Mouse (Mus musculus): ENCODE measurements at regions not wholly inside any gene's neighbourhood (a gene's known extent, or its start where the extent isn't known, plus 50 kb on each side); places are given as distances from the start of the nearest gene placed in this dataset.

DNA sequence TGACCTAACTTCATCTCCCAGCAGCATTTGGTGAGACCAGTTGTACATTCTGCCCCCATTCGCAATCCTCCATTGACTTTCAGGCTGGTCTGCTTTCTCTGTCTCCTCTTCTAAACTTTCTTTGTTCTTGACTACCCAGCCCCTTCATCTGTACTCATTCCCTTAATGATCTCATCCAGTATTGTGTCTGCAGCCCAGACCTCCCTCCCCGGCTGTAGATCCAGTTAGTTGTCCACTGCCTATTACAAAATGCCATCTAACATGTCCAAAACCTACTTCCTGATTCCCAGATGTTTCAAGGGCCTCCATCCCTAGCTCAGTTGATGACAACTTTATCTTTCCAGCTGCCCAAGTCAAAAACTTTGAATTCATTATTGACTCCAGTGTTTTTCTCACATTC, 357.8 kb upstream of the Gm6657 start:
- WGBS (ENCODE audit: insufficient replicate concordance) = 62% methylated on average over 2 of the region's 2 CpGs
- no peak for ATAC-seq (replicated peaks; ENCODE audit: insufficient number of reproducible peaks, low FRiP score, low TSS enrichment)
- no peak overlapping the region for H3K4me3 ChIP-seq (ENCODE audit: low read depth, low read length)
- H3K9me3 ChIP-seq (replicated peaks; ENCODE audit: control insufficient read depth, low read length) = no peaks in the 10 kb centered on the region
- H3K27me3 ChIP-seq (ENCODE audit: control insufficient read depth, insufficient read depth, low read length) = no peaks in the 10 kb centered on the region
- no peaks in the 10 kb centered on the region for H3K4me1 ChIP-seq (ENCODE audit: control insufficient read depth, insufficient read depth, low read length)
- H3K4me2 ChIP-seq = no peak overlapping the region
- no peaks in the 10 kb centered on the region for H3K36me3 ChIP-seq (ENCODE audit: control insufficient read depth, insufficient read depth, low read length)
- no peak overlapping the region for H3K27ac ChIP-seq (ENCODE audit: low read depth, low read length)
- H3K9ac ChIP-seq (ENCODE audit: low read depth, low read length) = no peak overlapping the region

DNA sequence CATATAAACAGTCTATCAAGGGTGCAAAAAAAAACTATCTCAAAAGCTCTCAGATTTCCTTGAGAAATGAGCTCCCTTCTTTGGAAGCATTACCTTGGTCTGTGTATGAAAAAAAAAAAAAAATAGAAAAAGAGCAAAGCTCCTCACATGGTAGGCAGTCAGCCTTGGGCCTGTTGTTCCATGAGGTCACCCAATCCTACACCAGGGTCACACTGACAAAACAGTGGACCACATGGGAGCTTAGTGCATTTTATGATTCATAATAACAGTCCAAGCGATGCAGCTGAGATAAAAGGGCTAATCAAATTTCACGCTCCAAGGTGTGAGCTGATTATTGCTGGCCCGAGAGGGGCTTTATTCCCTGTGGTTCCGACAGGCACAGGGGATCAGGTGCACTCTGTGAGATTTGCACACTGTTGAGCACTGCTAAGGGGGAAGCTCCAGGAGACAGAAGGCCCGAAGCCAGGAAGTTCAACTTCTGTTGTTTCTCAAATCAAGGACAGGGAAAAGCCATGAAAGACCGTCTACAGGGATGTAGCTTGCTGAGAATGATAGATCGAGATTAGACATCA, 352.1 kb upstream of the Gm6657 start:
- ATAC-seq (replicated peaks; ENCODE audit: insufficient number of reproducible peaks, low FRiP score, low TSS enrichment) = no peak
- WGBS (ENCODE audit: insufficient replicate concordance) = 70% methylated on average over 7 of the region's 7 CpGs
- no peak overlapping the region for H3K9ac ChIP-seq (ENCODE audit: low read depth, low read length)
- no peaks in the 10 kb centered on the region for H3K27me3 ChIP-seq (ENCODE audit: control insufficient read depth, insufficient read depth, low read length)
- H3K9me3 ChIP-seq (replicated peaks; ENCODE audit: control insufficient read depth, low read length) = no peaks in the 10 kb centered on the region
- H3K4me2 ChIP-seq = no peak overlapping the region
- no peak overlapping the region for H3K27ac ChIP-seq (ENCODE audit: low read depth, low read length)
- H3K4me1 ChIP-seq (ENCODE audit: control insufficient read depth, insufficient read depth, low read length) = peaks cover 1% of the 10 kb centered on the region; the same call in 1 of the 2 replicates
- H3K4me3 ChIP-seq (ENCODE audit: low read depth, low read length) = no peak overlapping the region
- no peaks in the 10 kb centered on the region for H3K36me3 ChIP-seq (ENCODE audit: control insufficient read depth, insufficient read depth, low read length)

DNA sequence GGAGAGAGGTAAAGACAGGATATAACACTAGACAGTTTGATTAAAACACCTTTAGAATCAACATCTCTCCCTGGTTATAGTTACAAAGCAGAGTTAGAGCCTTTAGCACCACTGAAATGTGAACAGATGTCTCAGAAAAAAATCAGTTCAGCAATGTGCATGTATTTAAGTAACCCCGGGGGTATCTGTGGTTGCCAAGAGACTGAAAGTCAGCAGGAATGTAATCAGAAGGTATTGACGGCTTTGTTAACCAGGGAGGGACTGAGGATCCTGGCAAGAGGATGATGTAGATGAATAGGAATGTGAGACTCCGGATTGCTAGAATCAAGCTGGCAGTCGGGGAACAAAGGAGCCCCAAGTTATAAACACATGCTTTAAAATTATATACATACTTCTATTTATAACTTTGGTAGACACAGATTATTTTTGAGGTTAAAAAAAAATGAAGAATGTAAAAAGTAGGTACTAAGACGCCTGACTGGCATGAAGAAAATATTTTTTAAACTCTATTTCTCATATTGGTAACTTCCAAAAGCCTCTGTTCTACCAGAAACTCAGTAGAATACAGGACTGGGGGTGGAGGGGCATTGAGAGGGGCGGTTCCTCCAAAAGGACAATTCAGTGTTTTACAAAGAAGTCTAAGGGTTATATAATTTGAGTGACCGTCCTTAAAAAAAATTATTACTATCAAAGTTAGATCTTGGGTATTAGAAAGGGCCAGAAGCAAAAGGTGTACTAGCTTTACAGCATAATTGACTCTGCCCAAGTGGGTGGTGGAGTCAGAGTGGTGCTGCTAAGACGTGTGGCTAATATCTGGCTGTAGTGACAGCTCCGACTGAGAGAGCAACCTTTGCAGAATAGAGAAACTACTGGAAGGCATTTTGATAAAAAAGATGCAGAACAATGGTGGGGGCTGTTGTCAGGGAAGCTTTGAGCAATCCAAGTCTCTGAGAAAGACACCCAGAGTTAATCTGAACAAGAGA, 341.2 kb upstream of the Gm6657 start:
- no peaks in the 10 kb centered on the region for H3K9me3 ChIP-seq (replicated peaks; ENCODE audit: control insufficient read depth, low read length)
- no peak overlapping the region for H3K4me3 ChIP-seq (ENCODE audit: low read depth, low read length)
- H3K27me3 ChIP-seq (ENCODE audit: control insufficient read depth, insufficient read depth, low read length) = no peaks in the 10 kb centered on the region
- no peak; the same call in 1 of the 2 replicates for ATAC-seq (replicated peaks; ENCODE audit: insufficient number of reproducible peaks, low FRiP score, low TSS enrichment)
- no peaks in the 10 kb centered on the region for H3K36me3 ChIP-seq (ENCODE audit: control insufficient read depth, insufficient read depth, low read length)
- no peak overlapping the region for H3K9ac ChIP-seq (ENCODE audit: low read depth, low read length)
- 23% methylated on average over 9 of the region's 9 CpGs for WGBS (ENCODE audit: insufficient replicate concordance)
- H3K27ac ChIP-seq (ENCODE audit: low read depth, low read length) = peak overlapping the region; percentile 32; the same call in 1 of the 2 replicates
- peak overlapping the region; percentile 27; the same call in 1 of the 2 replicates for H3K4me2 ChIP-seq
- peaks cover 7% of the 10 kb centered on the region for H3K4me1 ChIP-seq (ENCODE audit: control insufficient read depth, insufficient read depth, low read length)

DNA sequence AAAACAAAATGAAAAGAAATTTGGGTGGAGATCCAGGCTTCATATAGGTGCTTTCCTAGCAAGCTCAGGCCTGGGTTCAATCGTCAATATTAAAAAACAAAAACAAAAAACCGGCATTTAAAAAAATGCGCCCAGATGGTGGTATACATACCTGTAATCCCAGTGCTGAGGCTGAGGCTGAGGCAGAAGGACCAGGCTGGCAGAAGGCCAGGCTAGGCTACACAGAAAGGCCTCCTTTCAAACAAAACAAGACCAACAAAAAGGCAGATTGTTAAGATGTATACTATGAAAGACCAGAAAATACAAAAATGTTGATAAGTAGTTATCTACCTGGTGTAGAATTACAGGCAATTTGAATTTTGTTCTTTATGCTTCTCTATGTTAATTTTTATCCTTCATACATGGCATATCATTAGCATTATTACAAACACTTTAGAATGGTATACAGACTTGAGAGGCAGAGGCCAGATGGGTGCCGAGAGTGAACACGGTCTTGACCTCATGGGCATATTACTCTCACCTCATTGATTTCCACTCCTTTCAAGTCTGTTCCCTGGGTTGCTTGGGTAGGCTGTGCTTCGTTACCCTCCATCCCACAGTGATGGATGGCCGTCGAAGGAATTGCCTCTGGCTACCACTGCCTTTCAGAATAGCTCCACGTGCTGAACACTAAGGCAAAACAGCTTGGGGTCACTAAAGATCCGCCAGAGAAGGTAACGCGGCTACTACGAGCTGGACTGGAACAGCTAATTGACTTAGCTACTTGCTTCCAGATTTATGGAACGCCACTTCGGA, 339.6 kb upstream of the Gm6657 start:
- H3K9me3 ChIP-seq (replicated peaks; ENCODE audit: control insufficient read depth, low read length) = no peaks in the 10 kb centered on the region
- H3K4me3 ChIP-seq (ENCODE audit: low read depth, low read length) = no peak overlapping the region
- peaks cover 7% of the 10 kb centered on the region for H3K4me1 ChIP-seq (ENCODE audit: control insufficient read depth, insufficient read depth, low read length)
- H3K36me3 ChIP-seq (ENCODE audit: control insufficient read depth, insufficient read depth, low read length) = no peaks in the 10 kb centered on the region
- no peak overlapping the region for H3K4me2 ChIP-seq
- no peak overlapping the region for H3K27ac ChIP-seq (ENCODE audit: low read depth, low read length)
- H3K27me3 ChIP-seq (ENCODE audit: control insufficient read depth, insufficient read depth, low read length) = no peaks in the 10 kb centered on the region
- 72% methylated on average over 15 of the region's 15 CpGs for WGBS (ENCODE audit: insufficient replicate concordance)
- H3K9ac ChIP-seq (ENCODE audit: low read depth, low read length) = no peak overlapping the region
- ATAC-seq (replicated peaks; ENCODE audit: insufficient number of reproducible peaks, low FRiP score, low TSS enrichment) = no peak

DNA sequence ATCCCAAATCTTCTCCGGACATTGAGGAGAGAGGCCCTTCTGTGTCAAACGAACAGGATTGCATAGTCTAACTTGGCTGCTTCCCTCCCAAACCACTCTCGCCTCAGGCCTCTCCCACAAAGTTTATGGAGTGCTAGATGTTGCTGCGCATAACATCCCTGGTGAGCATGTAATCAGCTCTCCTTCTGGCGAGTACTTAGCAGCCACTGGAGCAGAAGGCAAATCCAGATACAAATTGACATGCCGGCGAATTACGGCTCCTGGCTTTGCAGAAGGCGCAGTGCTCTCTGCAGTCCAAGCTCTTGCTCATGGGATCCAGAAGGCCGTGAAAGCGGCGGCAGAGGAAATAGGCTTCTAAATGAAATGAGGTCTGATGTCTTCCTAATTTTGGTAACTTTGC, 338.2 kb upstream of the Gm6657 start:
- Histone ChIP-seq H3K27me3 (ENCODE audit: control insufficient read depth, insufficient read depth, low read length) (no peaks in the 10 kb centered on the region), H3K9me3 (replicated peaks; ENCODE audit: control insufficient read depth, low read length) (no peaks in the 10 kb centered on the region), H3K9ac (ENCODE audit: low read depth, low read length) (no peak overlapping the region), H3K4me1 (ENCODE audit: control insufficient read depth, insufficient read depth, low read length) (peaks cover 7% of the 10 kb centered on the region), H3K4me3 (ENCODE audit: low read depth, low read length) (no peak overlapping the region), H3K27ac (ENCODE audit: low read depth, low read length) (no peak overlapping the region), H3K4me2 (no peak overlapping the region), H3K36me3 (ENCODE audit: control insufficient read depth, insufficient read depth, low read length) (no peaks in the 10 kb centered on the region)
- WGBS (ENCODE audit: insufficient replicate concordance) = 73% methylated on average over 12 of the region's 12 CpGs
- ATAC-seq (replicated peaks; ENCODE audit: insufficient number of reproducible peaks, low FRiP score, low TSS enrichment) = no peak

DNA sequence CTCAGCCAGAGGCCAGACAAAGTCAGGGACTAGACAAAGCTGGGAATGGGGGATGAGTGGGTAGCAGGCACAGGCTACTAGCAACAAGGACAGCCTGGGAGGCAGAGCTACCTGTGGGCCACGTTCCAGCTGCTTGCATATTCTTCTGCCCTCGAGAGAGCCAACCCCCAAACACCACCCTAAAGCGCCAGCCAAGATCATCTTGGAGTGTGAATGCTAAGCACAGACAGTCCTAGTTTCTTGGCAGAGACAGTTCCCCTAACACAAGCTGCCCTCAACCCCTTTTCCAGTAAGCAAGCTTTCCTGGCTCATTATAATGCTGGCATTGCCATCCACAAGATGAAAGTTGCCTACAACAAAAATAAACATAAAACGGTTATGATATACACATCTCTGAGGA, 336.8 kb upstream of the Gm6657 start:
- peaks cover 5% of the 10 kb centered on the region for H3K4me1 ChIP-seq (ENCODE audit: control insufficient read depth, insufficient read depth, low read length)
- H3K4me3 ChIP-seq (ENCODE audit: low read depth, low read length) = no peak overlapping the region
- H3K27me3 ChIP-seq (ENCODE audit: control insufficient read depth, insufficient read depth, low read length) = no peaks in the 10 kb centered on the region
- H3K9ac ChIP-seq (ENCODE audit: low read depth, low read length) = no peak overlapping the region
- H3K36me3 ChIP-seq (ENCODE audit: control insufficient read depth, insufficient read depth, low read length) = no peaks in the 10 kb centered on the region
- ATAC-seq (replicated peaks; ENCODE audit: insufficient number of reproducible peaks, low FRiP score, low TSS enrichment) = no peak
- no peak overlapping the region for H3K4me2 ChIP-seq
- 75% methylated on average over 4 of the region's 4 CpGs for WGBS (ENCODE audit: insufficient replicate concordance)
- no peaks in the 10 kb centered on the region for H3K9me3 ChIP-seq (replicated peaks; ENCODE audit: control insufficient read depth, low read length)
- H3K27ac ChIP-seq (ENCODE audit: low read depth, low read length) = no peak overlapping the region

DNA sequence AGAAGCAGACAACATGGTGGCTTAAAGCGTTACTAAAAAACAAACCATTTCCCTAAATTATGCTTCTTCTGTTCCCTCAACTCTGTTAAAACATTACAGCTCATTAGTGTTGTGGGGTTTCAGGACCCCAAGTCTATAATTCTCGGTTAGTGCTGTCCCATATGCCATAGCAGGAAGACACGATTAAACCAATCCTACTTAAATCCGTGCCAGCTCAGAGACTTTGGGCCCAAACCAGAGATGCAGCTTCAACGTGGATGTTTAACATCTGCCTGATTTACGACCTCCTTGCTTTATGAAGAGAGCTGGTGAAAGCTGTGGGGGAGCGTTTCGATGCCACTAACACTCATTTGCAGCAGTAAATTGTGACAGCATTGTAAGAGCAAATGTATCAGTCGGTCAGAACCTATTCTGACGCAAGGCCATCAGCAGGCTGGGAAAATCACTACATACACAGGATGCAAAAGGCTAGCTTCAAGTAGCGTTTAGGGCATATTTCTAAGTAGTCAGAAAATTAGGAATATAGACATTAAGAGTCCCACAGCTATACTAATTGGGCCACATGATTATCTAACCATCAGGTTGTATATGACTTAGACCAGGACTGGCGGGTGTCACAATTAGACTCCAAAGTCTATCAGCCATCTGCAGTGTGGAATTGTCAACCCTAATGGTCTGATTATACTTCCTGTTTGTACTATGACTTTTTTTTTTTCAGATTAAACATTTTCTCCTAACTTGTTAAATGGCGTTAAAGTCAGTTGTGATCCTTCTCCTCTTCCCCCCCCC, 333.1 kb upstream of the Gm6657 start:
- no peaks in the 10 kb centered on the region for H3K9me3 ChIP-seq (replicated peaks; ENCODE audit: control insufficient read depth, low read length)
- H3K27me3 ChIP-seq (ENCODE audit: control insufficient read depth, insufficient read depth, low read length) = no peaks in the 10 kb centered on the region
- H3K4me1 ChIP-seq (ENCODE audit: control insufficient read depth, insufficient read depth, low read length) = no peaks in the 10 kb centered on the region
- no peak overlapping the region for H3K9ac ChIP-seq (ENCODE audit: low read depth, low read length)
- H3K4me3 ChIP-seq (ENCODE audit: low read depth, low read length) = no peak overlapping the region
- no peak for ATAC-seq (replicated peaks; ENCODE audit: insufficient number of reproducible peaks, low FRiP score, low TSS enrichment)
- 77% methylated on average over 13 of the region's 13 CpGs for WGBS (ENCODE audit: insufficient replicate concordance)
- no peak overlapping the region for H3K4me2 ChIP-seq
- H3K27ac ChIP-seq (ENCODE audit: low read depth, low read length) = no peak overlapping the region
- no peaks in the 10 kb centered on the region for H3K36me3 ChIP-seq (ENCODE audit: control insufficient read depth, insufficient read depth, low read length)

DNA sequence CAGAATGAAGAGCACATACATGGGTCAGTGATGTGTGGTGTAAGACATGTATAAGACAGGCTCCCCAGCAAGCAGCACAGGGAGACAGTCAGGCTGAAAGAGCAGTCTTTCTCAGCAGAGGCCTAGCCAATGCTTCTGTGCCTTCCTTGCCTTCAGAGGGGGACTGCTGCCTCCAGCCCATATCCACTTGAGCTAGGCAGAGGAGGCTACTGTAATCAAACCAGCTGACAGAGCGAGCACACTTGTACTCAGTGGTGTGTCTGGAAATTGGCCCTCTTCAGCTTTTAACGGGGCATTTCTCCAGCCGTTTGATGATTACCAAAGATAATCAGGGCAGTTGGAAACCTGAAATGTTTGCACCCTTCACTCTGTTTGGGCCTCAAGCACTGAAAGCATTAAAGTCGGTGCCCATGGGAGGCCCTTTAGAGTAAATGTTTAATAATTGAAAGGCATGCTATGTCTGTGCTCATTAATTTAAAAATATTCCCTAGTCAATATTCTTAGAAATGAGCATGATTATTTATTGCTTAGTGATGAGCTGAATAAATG, 326.0 kb upstream of the Gm6657 start:
- no peak overlapping the region for H3K27ac ChIP-seq (ENCODE audit: low read depth, low read length)
- H3K36me3 ChIP-seq (ENCODE audit: control insufficient read depth, insufficient read depth, low read length) = no peaks in the 10 kb centered on the region
- WGBS (ENCODE audit: insufficient replicate concordance) = 52% methylated on average over 4 of the region's 4 CpGs
- no peaks in the 10 kb centered on the region for H3K9me3 ChIP-seq (replicated peaks; ENCODE audit: control insufficient read depth, low read length)
- no peak overlapping the region for H3K9ac ChIP-seq (ENCODE audit: low read depth, low read length)
- no peaks in the 10 kb centered on the region for H3K27me3 ChIP-seq (ENCODE audit: control insufficient read depth, insufficient read depth, low read length)
- no peak overlapping the region for H3K4me2 ChIP-seq
- no peak overlapping the region for H3K4me3 ChIP-seq (ENCODE audit: low read depth, low read length)
- no peaks in the 10 kb centered on the region for H3K4me1 ChIP-seq (ENCODE audit: control insufficient read depth, insufficient read depth, low read length)
- no peak for ATAC-seq (replicated peaks; ENCODE audit: insufficient number of reproducible peaks, low FRiP score, low TSS enrichment)
